28 mouse cellular contexts compared by ENCODE assay signal in the genomic region with DNA sequence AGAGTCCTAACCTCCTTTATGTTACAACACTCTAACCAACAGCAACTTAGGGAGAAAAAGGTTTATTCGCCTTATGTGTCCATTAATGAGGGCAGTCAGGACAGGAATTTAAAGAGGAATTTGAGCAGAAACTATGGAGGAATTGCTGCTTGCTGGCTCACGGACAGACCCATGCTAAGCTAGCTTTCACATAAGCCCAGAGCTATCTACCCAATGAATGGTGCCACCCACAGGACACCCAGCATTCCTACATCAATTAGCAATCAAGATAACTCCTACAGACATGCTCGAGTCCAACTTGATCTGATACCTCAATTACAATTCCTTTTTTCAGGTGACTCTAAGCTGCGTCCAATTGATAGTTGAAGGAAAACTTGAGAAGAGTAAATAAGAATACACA.
DNase-seq lines count a peak whose midpoint lies in the region; ATAC-seq and TF ChIP-seq lines count a peak whose summit lies in the region.
"Had no signal": no experiment of that assay in that cellular context is flagged by ENCODE, and none has a peak within 500 bp of the region (broad histone marks: within the 10 kb centered on the region; RNA-seq: fewer than 3 reads in every experiment).

No protein-coding gene starts in this region.

- no peak overlapping the region for H3K4me3 ChIP-seq in layer of hippocampus, adult 2 months
- no peak overlapping the region for H3K4me3 ChIP-seq in forebrain, embryonic 12.5 days (replicated peaks)
- H3K4me3 ChIP-seq: erythroblast, embryonic 14.5 days; hindbrain, embryonic 10.5 days; hindbrain, embryonic 15.5 days; intestine, embryonic 15.5 days; liver, embryonic 12.5 days; midbrain, embryonic 10.5 days; midbrain, embryonic 15.5 days; neural tube, embryonic 15.5 days had no signal

- no peaks in the 10 kb centered on the region for H3K9me3 ChIP-seq in forebrain, embryonic 12.5 days
- H3K9me3 ChIP-seq: G1E; hindbrain, embryonic 10.5 days; hindbrain, embryonic 15.5 days; intestine, embryonic 15.5 days; liver, embryonic 12.5 days; midbrain, embryonic 10.5 days; midbrain, embryonic 15.5 days; neural tube, embryonic 15.5 days had no signal

- WGBS in forebrain, embryonic 12.5 days: 81% methylated on average over 4 of the region's 4 CpGs

- no peak for ATAC-seq in CD4-positive, CD25-positive, alpha-beta regulatory T cell, adult 4 months
- 0 out of 2 replicates have a peak, but pooled peaks have one; percentile 50 for ATAC-seq in common myeloid progenitor, adult 5-6 weeks (replicated peaks; ENCODE audit: low read depth, poor library complexity, severe bottlenecking)
- ATAC-seq in forebrain, embryonic 12.5 days (ENCODE audit: low FRiP score): no peak
- ATAC-seq: intestine, embryonic 15.5 days; liver, embryonic 12.5 days; liver, postnatal 0 days; midbrain, embryonic 15.5 days had no signal

- no peaks in the 10 kb centered on the region for H3K27me3 ChIP-seq in forebrain, embryonic 12.5 days
- H3K27me3 ChIP-seq: hindbrain, embryonic 15.5 days; intestine, embryonic 15.5 days; liver, embryonic 12.5 days; midbrain, embryonic 15.5 days; neural tube, embryonic 15.5 days had no signal

- peak; percentile 2 for DNase-seq in CD4-positive, CD25-positive, alpha-beta regulatory T cell, adult 2 months (ENCODE audit: low read depth, low spot score)
- DNase-seq in layer of hippocampus, adult 2 months (ENCODE audit: low spot score in 2 of 2): no peak
- no peak for DNase-seq in layer of hippocampus, adult 9-11 months
- DNase-seq in ES-CJ7 (ENCODE audit: low read depth, low spot score): peak; percentile 18
- no peak for DNase-seq in thymus, postnatal 14 days
- DNase-seq: adrenal gland, postnatal 10 days; cerebellum, adult 11-12 months; cerebellum, adult 9-11 months; gastrocnemius, postnatal 10 days; heart, postnatal 14 days; kidney, adult 9 months; kidney, postnatal 14 days; left cerebral cortex, postnatal 4 days; liver, postnatal 0 days; retina, postnatal 1 day; right cerebral cortex, postnatal 14 days had no signal

- no peak overlapping the region for H3K4me2 ChIP-seq in forebrain, embryonic 12.5 days
- H3K4me2 ChIP-seq: hindbrain, embryonic 15.5 days; intestine, embryonic 15.5 days; liver, embryonic 12.5 days; midbrain, embryonic 15.5 days; neural tube, embryonic 15.5 days had no signal

- no peaks in the 10 kb centered on the region for H3K36me3 ChIP-seq in forebrain, embryonic 12.5 days (replicated peaks)
- H3K36me3 ChIP-seq: G1E; hindbrain, embryonic 10.5 days; hindbrain, embryonic 15.5 days; intestine, embryonic 15.5 days; liver, embryonic 12.5 days; midbrain, embryonic 10.5 days; midbrain, embryonic 15.5 days; neural tube, embryonic 15.5 days had no signal

- H3K4me1 ChIP-seq in forebrain, embryonic 12.5 days: no peaks in the 10 kb centered on the region
- H3K4me1 ChIP-seq: hindbrain, embryonic 10.5 days; hindbrain, embryonic 15.5 days; intestine, embryonic 15.5 days; liver, embryonic 12.5 days; midbrain, embryonic 10.5 days; midbrain, embryonic 15.5 days; neural tube, embryonic 15.5 days had no signal

- no peak overlapping the region for H3K9ac ChIP-seq in forebrain, embryonic 12.5 days
- H3K9ac ChIP-seq: hindbrain, embryonic 15.5 days; intestine, embryonic 15.5 days; liver, embryonic 12.5 days; liver, postnatal 0 days; midbrain, embryonic 15.5 days; neural tube, embryonic 15.5 days had no signal

- peak; percentile 25; the same call in 1 of the 2 replicates for TF ChIP-seq CTCF in layer of hippocampus, adult 2 months (conservative IDR thresholded peaks at IDR 0.05)

- H3K27ac ChIP-seq in layer of hippocampus, adult 2 months: no peak overlapping the region
- H3K27ac ChIP-seq in forebrain, embryonic 12.5 days: no peak overlapping the region
- H3K27ac ChIP-seq: hindbrain, embryonic 10.5 days; hindbrain, embryonic 15.5 days; intestine, embryonic 15.5 days; liver, embryonic 12.5 days; midbrain, embryonic 10.5 days; midbrain, embryonic 15.5 days; neural tube, embryonic 15.5 days had no signal

Comparison
In these comparisons a context has a peak if more than half of its experiments do, and no peak if none do; other contexts are left out.
1. DNase-seq: peak in CD4-positive, CD25-positive, alpha-beta regulatory T cell, adult 2 months (single experiment) and ES-CJ7 (single experiment); none in layer of hippocampus, adult 2 months (0 of 2), layer of hippocampus, adult 9-11 months (single experiment) and thymus, postnatal 14 days (single experiment).